Comparison of ENCODE assay signal across 11 mouse cellular contexts in the genomic region with DNA sequence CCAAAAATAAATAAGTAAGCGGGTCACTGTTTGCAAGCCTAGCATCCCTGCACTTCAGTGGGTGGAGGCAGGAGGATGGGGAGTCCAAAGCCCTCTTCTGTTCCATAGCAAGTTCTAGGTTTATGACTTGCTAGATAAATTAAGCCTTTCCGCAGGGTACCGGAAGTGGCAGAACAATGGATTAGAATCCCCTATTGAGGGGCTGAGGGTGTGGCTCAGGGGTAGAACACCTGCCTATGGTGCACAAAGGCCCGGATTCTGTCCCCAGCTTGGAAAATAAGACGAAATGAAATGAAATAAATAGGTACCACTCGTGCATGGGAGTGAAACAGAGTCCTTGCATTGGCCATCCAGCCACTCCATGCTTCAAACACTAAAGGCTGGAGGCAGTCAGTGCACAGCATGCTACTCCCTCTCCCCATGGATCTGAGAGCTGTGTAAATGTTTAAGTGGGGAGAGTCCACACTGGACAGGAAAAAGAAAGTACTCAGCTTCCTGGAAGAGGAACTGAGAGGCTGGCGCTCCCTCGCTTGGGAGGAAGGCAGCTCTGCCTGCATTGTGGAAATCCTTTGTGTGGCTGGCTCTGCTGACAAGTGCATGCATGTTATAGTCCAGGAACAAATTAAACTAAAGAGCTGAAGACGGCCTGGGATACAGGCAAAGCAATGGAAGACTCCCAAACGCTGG. TPM values are rescaled to one million over a fixed set of nuclear protein-coding genes. Genes with fewer than 3 reads are reported as not detected.
A peak's percentile ranks its signal among the peaks of the same experiment; 100 is the strongest.
DNase-seq lines count a peak whose midpoint lies in the region; ATAC-seq lines count a peak whose summit lies in the region.
"Had no signal": no experiment of that assay in that cellular context is flagged by ENCODE, and none has a peak within 500 bp of the region (broad histone marks: within the 10 kb centered on the region; RNA-seq: fewer than 3 reads in every experiment).

No protein-coding gene starts in this region.

- H3K9me3 ChIP-seq in kidney, embryonic 16.5 days (ENCODE audit: low read length) = no peaks in the 10 kb centered on the region
- H3K9me3 ChIP-seq in heart, embryonic 15.5 days (replicated peaks) = no peaks in the 10 kb centered on the region
- no peaks in the 10 kb centered on the region for H3K9me3 ChIP-seq in midbrain, embryonic 15.5 days
- H3K9me3 ChIP-seq in midbrain, embryonic 10.5 days (replicated peaks) = no peaks in the 10 kb centered on the region

- peak overlapping the region; percentile 19; the same call in 1 of the 2 replicates for H3K27ac ChIP-seq in kidney, embryonic 16.5 days (ENCODE audit: low read length)
- H3K27ac ChIP-seq in heart, embryonic 15.5 days = peak overlapping the region; percentile 65
- H3K27ac ChIP-seq in midbrain, embryonic 15.5 days = no peak overlapping the region
- H3K27ac ChIP-seq in midbrain, embryonic 10.5 days (replicated peaks) = no peak overlapping the region
- H3K27ac ChIP-seq: hindbrain, embryonic 14.5 days had no signal

- H3K9ac ChIP-seq in kidney, embryonic 16.5 days (replicated peaks; ENCODE audit: low read length) = no peak overlapping the region
- H3K9ac ChIP-seq in heart, embryonic 15.5 days = no peak overlapping the region
- no peak overlapping the region for H3K9ac ChIP-seq in midbrain, embryonic 15.5 days
- H3K9ac ChIP-seq: hindbrain, embryonic 14.5 days had no signal

- ATAC-seq in kidney, embryonic 16.5 days (ENCODE audit: low FRiP score, low TSS enrichment) = no peak
- no peak for ATAC-seq in heart, embryonic 15.5 days (replicated peaks; ENCODE audit: insufficient number of reproducible peaks, insufficient read depth, low FRiP score, low read depth)
- no peak for ATAC-seq in midbrain, embryonic 15.5 days (replicated peaks)
- ATAC-seq: activated CD4-positive, CD25-positive, alpha-beta regulatory T cell, adult 4 months had no signal

- H3K4me3 ChIP-seq in kidney, embryonic 16.5 days (ENCODE audit: low read length) = no peak overlapping the region
- no peak overlapping the region for H3K4me3 ChIP-seq in heart, embryonic 15.5 days
- no peak overlapping the region for H3K4me3 ChIP-seq in midbrain, embryonic 15.5 days
- H3K4me3 ChIP-seq in midbrain, embryonic 10.5 days = no peak overlapping the region

- H3K4me2 ChIP-seq in kidney, embryonic 16.5 days (replicated peaks; ENCODE audit: low read depth, low read length) = no peak overlapping the region
- H3K4me2 ChIP-seq in heart, embryonic 15.5 days = no peak overlapping the region
- no peak overlapping the region for H3K4me2 ChIP-seq in midbrain, embryonic 15.5 days
- H3K4me2 ChIP-seq: hindbrain, embryonic 14.5 days had no signal

- peaks cover 32% of the 10 kb centered on the region for H3K4me1 ChIP-seq in kidney, embryonic 16.5 days (ENCODE audit: insufficient read depth, low read length)
- H3K4me1 ChIP-seq in heart, embryonic 15.5 days (replicated peaks) = peaks cover 46% of the 10 kb centered on the region
- H3K4me1 ChIP-seq in midbrain, embryonic 15.5 days = peaks cover 21% of the 10 kb centered on the region
- H3K4me1 ChIP-seq in midbrain, embryonic 10.5 days = peaks cover 30% of the 10 kb centered on the region

- DNase-seq in kidney, postnatal 14 days = no peak
- peak; percentile 57 for DNase-seq in ZHBTc4 (ENCODE audit: low read depth, low spot score)
- DNase-seq in lung, postnatal 4 days = peak; percentile 45 to 50
- DNase-seq in midbrain, embryonic 10.5 days (ENCODE audit: low spot score) = no peak
- DNase-seq: kidney, postnatal 25 days; retina, postnatal 1 day had no signal

- 64% methylated on average over 10 of the region's 10 CpGs for WGBS in kidney, embryonic 16.5 days
- 54% methylated on average over 10 of the region's 10 CpGs for WGBS in heart, embryonic 15.5 days
- WGBS in midbrain, embryonic 15.5 days = 58% methylated on average over 10 of the region's 10 CpGs
- WGBS in midbrain, embryonic 10.5 days = 67% methylated on average over 10 of the region's 10 CpGs

- no peaks in the 10 kb centered on the region for H3K27me3 ChIP-seq in kidney, embryonic 16.5 days (ENCODE audit: insufficient read depth, low read length)
- H3K27me3 ChIP-seq in heart, embryonic 15.5 days = no peaks in the 10 kb centered on the region
- 0 out of 2 replicates have a peak, but pooled peaks cover 3% of the 10 kb centered on the region for H3K27me3 ChIP-seq in midbrain, embryonic 15.5 days (replicated peaks)
- H3K27me3 ChIP-seq in midbrain, embryonic 10.5 days (ENCODE audit: low read depth, poor library complexity, severe bottlenecking) = peaks cover 14% of the 10 kb centered on the region

- no peaks in the 10 kb centered on the region for H3K36me3 ChIP-seq in kidney, embryonic 16.5 days (ENCODE audit: insufficient read depth, low read length)
- H3K36me3 ChIP-seq in heart, embryonic 15.5 days = no peaks in the 10 kb centered on the region
- H3K36me3 ChIP-seq in midbrain, embryonic 15.5 days (replicated peaks) = no peaks in the 10 kb centered on the region
- H3K36me3 ChIP-seq in midbrain, embryonic 10.5 days = no peaks in the 10 kb centered on the region

RNA-seq across cellular contexts. Expression of a gene that starts 2.0 kb away (rescaled TPM):
- 35.1 and 37.7 TPM in 2 replicates for polyA plus RNA-seq in kidney, embryonic 16.5 days (2015; fragmentation: Nextera tagmentation; extraction: Ambion mirVana)
- polyA plus RNA-seq in heart, embryonic 15.5 days (2015; fragmentation: Nextera tagmentation; extraction: Ambion mirVana) = 16.9 and 26.6 TPM in 2 replicates
- 11.3 and 11.7 TPM in 2 replicates for polyA plus RNA-seq in midbrain, embryonic 15.5 days (2015; fragmentation: Nextera tagmentation; extraction: Ambion mirVana)
- 19.1 and 22.1 TPM in 2 replicates for polyA plus RNA-seq in midbrain, embryonic 10.5 days (2016; fragmentation: Nextera tagmentation; extraction: Ambion mirVana)

RNA-seq across cellular contexts. Expression of a gene that starts 18.9 kb away (rescaled TPM):
- 107 and 110 TPM in 2 replicates for polyA plus RNA-seq in kidney, embryonic 16.5 days (2015; fragmentation: Nextera tagmentation; extraction: Ambion mirVana)
- 41.7 and 61.2 TPM in 2 replicates for polyA plus RNA-seq in heart, embryonic 15.5 days (2015; fragmentation: Nextera tagmentation; extraction: Ambion mirVana)
- polyA plus RNA-seq in midbrain, embryonic 15.5 days (2015; fragmentation: Nextera tagmentation; extraction: Ambion mirVana) = 73.4 and 78.1 TPM in 2 replicates
- 141 and 145 TPM in 2 replicates for polyA plus RNA-seq in midbrain, embryonic 10.5 days (2016; fragmentation: Nextera tagmentation; extraction: Ambion mirVana)

RNA-seq across cellular contexts. Expression of a gene that starts 24.0 kb away (rescaled TPM):
- polyA plus RNA-seq in kidney, embryonic 16.5 days (2015; fragmentation: Nextera tagmentation; extraction: Ambion mirVana) = 161 and 169 TPM in 2 replicates
- polyA plus RNA-seq in heart, embryonic 15.5 days (2015; fragmentation: Nextera tagmentation; extraction: Ambion mirVana) = 136 and 147 TPM in 2 replicates
- 93.4 and 110 TPM in 2 replicates for polyA plus RNA-seq in midbrain, embryonic 15.5 days (2015; fragmentation: Nextera tagmentation; extraction: Ambion mirVana)
- 141 and 143 TPM in 2 replicates for polyA plus RNA-seq in midbrain, embryonic 10.5 days (2016; fragmentation: Nextera tagmentation; extraction: Ambion mirVana)

RNA-seq across cellular contexts. Expression of a gene that starts 37.2 kb away (rescaled TPM):
- 14.2 and 18.0 TPM in 2 replicates for polyA plus RNA-seq in kidney, embryonic 16.5 days (2015; fragmentation: Nextera tagmentation; extraction: Ambion mirVana)
- polyA plus RNA-seq in heart, embryonic 15.5 days (2015; fragmentation: Nextera tagmentation; extraction: Ambion mirVana) = 13.2 and 24.9 TPM in 2 replicates
- 3.3 and 3.9 TPM in 2 replicates for polyA plus RNA-seq in midbrain, embryonic 15.5 days (2015; fragmentation: Nextera tagmentation; extraction: Ambion mirVana)
- polyA plus RNA-seq in midbrain, embryonic 10.5 days (2016; fragmentation: Nextera tagmentation; extraction: Ambion mirVana) = 4.5 and 4.9 TPM in 2 replicates

RNA-seq across cellular contexts. Expression of a gene that starts 50.6 kb away (rescaled TPM):
- 0.84 and 0.91 TPM in 2 replicates for polyA plus RNA-seq in kidney, embryonic 16.5 days (2015; fragmentation: Nextera tagmentation; extraction: Ambion mirVana)
- polyA plus RNA-seq in heart, embryonic 15.5 days (2015; fragmentation: Nextera tagmentation; extraction: Ambion mirVana) = 1.9 and 2.8 TPM in 2 replicates
- polyA plus RNA-seq in midbrain, embryonic 15.5 days (2015; fragmentation: Nextera tagmentation; extraction: Ambion mirVana) = 0.27 TPM in 2 replicates
- 5.6 and 5.9 TPM in 2 replicates for polyA plus RNA-seq in midbrain, embryonic 10.5 days (2016; fragmentation: Nextera tagmentation; extraction: Ambion mirVana)

Comparison
In these comparisons a context has a peak if more than half of its experiments do, and no peak if none do; other contexts are left out.
1. H3K27ac ChIP-seq: peak in kidney, embryonic 16.5 days (single experiment) and heart, embryonic 15.5 days (single experiment); none in midbrain, embryonic 15.5 days (single experiment) and midbrain, embryonic 10.5 days (single experiment).
2. DNase-seq: peak in ZHBTc4 (single experiment) and lung, postnatal 4 days (2 of 2); none in kidney, postnatal 14 days (single experiment) and midbrain, embryonic 10.5 days (single experiment).